Mouse (Mus musculus) cerebellum, adult 9-11 months (tissue): ENCODE measurements around the gene Gfm1.
A peak's percentile ranks its signal among the peaks of the same experiment; 100 is the strongest.

Experiments used
- DNase-seq: peaks from one replicate; pipeline ENCODE4 v3.0.0; 2022

Gfm1 gene

GRCm38 (mm10) chr3:67429999-67430380 is at the start of gene Gfm1:
Gene Gfm1 (plus strand): TSS chr3:67430096.
- peak; percentile 91 for DNase-seq

GRCm38 (mm10) chr3:67429338-67429998 is 428 bp upstream of the Gfm1 start:
- DNase-seq, result no peak

GRCm38 (mm10) chr3:67434011-67434410 is 4.1 kb downstream of the Gfm1 start:
- DNase-seq, result no peak

- DNase-seq, result no peak
Observed at GRCm38 (mm10) chr3:67447143-67447542, 17.2 kb downstream of the Gfm1 start.

GRCm38 (mm10) chr3:67449660-67450059 is 19.8 kb downstream of the Gfm1 start:
- no peak for DNase-seq

- no peak for DNase-seq
Observed at GRCm38 (mm10) chr3:67450601-67451210, 20.8 kb downstream of the Gfm1 start.

GRCm38 (mm10) chr3:67459881-67460280 is 30.0 kb downstream of the Gfm1 start:
- no peak for DNase-seq

GRCm38 (mm10) chr3:67462015-67462414 is 32.1 kb downstream of the Gfm1 start:
- no peak for DNase-seq

- DNase-seq, result no peak
Observed at GRCm38 (mm10) chr3:67462578-67462977, 32.7 kb downstream of the Gfm1 start.

- DNase-seq, result no peak
Observed at GRCm38 (mm10) chr3:67463001-67463400, 33.1 kb downstream of the Gfm1 start.

GRCm38 (mm10) chr3:67463450-67464372 is 33.8 kb downstream of the Gfm1 start, which contains the start of gene Lxn:
Gene Lxn (minus strand): TSS chr3:67463926.
- peak; percentile 63 for DNase-seq

GRCm38 (mm10) chr3:67466576-67466975 is 36.7 kb downstream of the Gfm1 start:
- DNase-seq, result no peak

GRCm38 (mm10) chr3:67467281-67467680 is 37.4 kb downstream of the Gfm1 start:
- DNase-seq, result no peak

GRCm38 (mm10) chr3:67471408-67472127 is 41.7 kb downstream of the Gfm1 start:
- no peak for DNase-seq

GRCm38 (mm10) chr3:67473438-67473837 is 43.5 kb downstream of the Gfm1 start:
- no peak for DNase-seq

- DNase-seq, result no peak
Observed at GRCm38 (mm10) chr3:67479806-67480205, 49.9 kb downstream of the Gfm1 start.

- no peak for DNase-seq
Observed at GRCm38 (mm10) chr3:67482400-67482799, 52.5 kb downstream of the Gfm1 start.

GRCm38 (mm10) chr3:67485233-67485632 is 55.3 kb downstream of the Gfm1 start:
- no peak for DNase-seq

- no peak for DNase-seq
Observed at GRCm38 (mm10) chr3:67490156-67490555, 60.3 kb downstream of the Gfm1 start.

GRCm38 (mm10) chr3:67492086-67492869 is 62.4 kb downstream of the Gfm1 start:
- peak; percentile 31 for DNase-seq

GRCm38 (mm10) chr3:67493132-67493531 is 63.2 kb downstream of the Gfm1 start:
- no peak for DNase-seq

- DNase-seq, result no peak
Observed at GRCm38 (mm10) chr3:67496310-67496709, 66.4 kb downstream of the Gfm1 start.
